Mouse (Mus musculus): ENCODE results near the gene 2310061N02Rik. TPM values are rescaled to one million over a fixed set of nuclear protein-coding genes. Genes with fewer than 3 reads are reported as not detected.
A peak's percentile ranks its signal among the peaks of the same experiment; 100 is the strongest.

The 2310061N02Rik gene
- polyA plus RNA-seq, 1 experiment: not detected

DNA sequence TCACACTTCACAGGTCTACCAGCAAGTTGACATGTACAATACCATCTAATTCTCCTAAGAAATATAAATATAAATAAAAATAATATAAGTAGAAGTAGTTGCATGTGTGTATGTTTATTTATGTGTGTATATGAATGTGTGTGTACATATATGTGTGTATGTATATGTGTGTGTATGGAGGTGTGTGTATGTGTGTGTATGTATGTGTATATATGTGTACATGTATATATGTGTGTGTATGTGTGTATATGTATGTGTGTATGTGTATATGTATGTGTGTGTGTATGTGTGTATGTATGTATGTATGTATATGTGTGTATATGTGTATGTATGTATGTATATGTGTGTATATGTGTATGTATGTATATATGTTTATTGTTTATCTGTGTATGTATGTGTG is 8.8 kb upstream of the 2310061N02Rik start:
- no peaks in the 10 kb centered on the region for H3K4me1 ChIP-seq (ENCODE audit: control insufficient read depth, insufficient read depth, insufficient read length, low read length)
- no peaks in the 10 kb centered on the region for H3K27me3 ChIP-seq (ENCODE audit: control insufficient read depth, insufficient read depth, low read length)
- no peaks in the 10 kb centered on the region for H3K36me3 ChIP-seq (ENCODE audit: control insufficient read depth, insufficient read depth, low read length)
- H3K27ac ChIP-seq (ENCODE audit: insufficient read depth, low read depth, low read length): no peak overlapping the region
- no peak for TF ChIP-seq POLR2A (IDR thresholded peaks at IDR 0.05; ENCODE audit: low read depth, low read length)
- no peak for TF ChIP-seq CTCF (IDR thresholded peaks at IDR 0.05; ENCODE audit: extremely low read depth, insufficient read length, insufficient replicate concordance, low read depth, low read length)
- no peak overlapping the region for H3K4me3 ChIP-seq (ENCODE audit: low read depth, low read length)

DNA sequence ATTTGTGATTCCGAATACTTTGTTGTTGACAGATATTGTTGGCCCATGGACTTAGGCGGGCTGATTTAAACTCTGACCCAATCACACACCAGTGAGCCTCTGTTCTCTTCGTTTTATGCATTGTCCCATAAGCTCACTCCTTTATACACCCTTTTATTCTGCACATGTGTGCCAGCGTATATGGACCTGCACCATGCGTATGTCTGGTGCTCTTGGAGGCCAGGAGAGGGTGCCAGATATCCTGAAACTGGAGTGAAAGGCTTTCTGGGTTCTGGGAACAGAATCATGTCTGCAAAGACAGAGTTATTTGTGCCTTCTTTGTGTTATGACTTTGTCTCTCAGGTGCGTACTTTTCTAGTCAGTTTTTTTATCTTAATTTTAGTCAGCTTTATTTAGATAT is 3.5 kb upstream of the 2310061N02Rik start:
- Histone ChIP-seq H3K36me3 (ENCODE audit: control insufficient read depth, insufficient read depth, low read length) (no peaks in the 10 kb centered on the region), H3K27me3 (ENCODE audit: control insufficient read depth, insufficient read depth, low read length) (no peaks in the 10 kb centered on the region), H3K4me3 (ENCODE audit: low read depth, low read length) (no peak overlapping the region), H3K27ac (ENCODE audit: insufficient read depth, low read depth, low read length) (0 out of 2 replicates have a peak overlapping the region, but pooled peaks have one; percentile 12), H3K4me1 (ENCODE audit: control insufficient read depth, insufficient read depth, insufficient read length, low read length) (peaks cover 7% of the 10 kb centered on the region; the same call in 1 of the 2 replicates)
- 53% methylated on average over 6 of the region's 6 CpGs for WGBS
- TF ChIP-seq POLR2A (IDR thresholded peaks at IDR 0.05; ENCODE audit: low read depth, low read length): no peak
- TF ChIP-seq CTCF (IDR thresholded peaks at IDR 0.05; ENCODE audit: extremely low read depth, insufficient read length, insufficient replicate concordance, low read depth, low read length): peak; percentile 28; the same call in 1 of the 2 replicates

DNA sequence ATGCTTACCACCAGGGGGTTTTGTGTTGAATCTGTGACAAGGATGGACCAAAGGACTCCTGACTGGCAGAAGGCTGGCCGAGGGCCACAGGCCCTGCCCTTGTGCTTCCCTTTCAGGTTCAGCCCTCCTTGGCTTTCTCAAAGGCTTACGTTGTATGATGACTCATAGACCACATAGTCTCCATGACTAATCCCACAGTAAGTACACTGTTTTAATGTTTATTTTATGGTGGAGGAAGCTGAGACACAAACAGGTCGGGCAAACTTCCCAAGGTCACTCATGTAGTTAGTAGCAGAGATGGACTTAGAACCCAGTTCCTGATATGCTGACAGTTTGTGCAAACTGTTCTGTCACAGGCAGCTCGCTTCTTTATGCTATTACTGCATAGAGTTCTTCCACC is 3.0 kb upstream of the 2310061N02Rik start:
- peak overlapping the region; percentile 12; the same call in 1 of the 2 replicates for H3K27ac ChIP-seq (ENCODE audit: insufficient read depth, low read depth, low read length)
- H3K4me1 ChIP-seq (ENCODE audit: control insufficient read depth, insufficient read depth, insufficient read length, low read length): peaks cover 7% of the 10 kb centered on the region; the same call in 1 of the 2 replicates
- H3K27me3 ChIP-seq (ENCODE audit: control insufficient read depth, insufficient read depth, low read length): no peaks in the 10 kb centered on the region
- no peaks in the 10 kb centered on the region for H3K36me3 ChIP-seq (ENCODE audit: control insufficient read depth, insufficient read depth, low read length)
- no peak overlapping the region for H3K4me3 ChIP-seq (ENCODE audit: low read depth, low read length)
- 14% methylated on average over 4 of the region's 4 CpGs for WGBS
- no peak for TF ChIP-seq POLR2A (IDR thresholded peaks at IDR 0.05; ENCODE audit: low read depth, low read length)
- TF ChIP-seq CTCF (IDR thresholded peaks at IDR 0.05; ENCODE audit: extremely low read depth, insufficient read length, insufficient replicate concordance, low read depth, low read length): no peak

DNA sequence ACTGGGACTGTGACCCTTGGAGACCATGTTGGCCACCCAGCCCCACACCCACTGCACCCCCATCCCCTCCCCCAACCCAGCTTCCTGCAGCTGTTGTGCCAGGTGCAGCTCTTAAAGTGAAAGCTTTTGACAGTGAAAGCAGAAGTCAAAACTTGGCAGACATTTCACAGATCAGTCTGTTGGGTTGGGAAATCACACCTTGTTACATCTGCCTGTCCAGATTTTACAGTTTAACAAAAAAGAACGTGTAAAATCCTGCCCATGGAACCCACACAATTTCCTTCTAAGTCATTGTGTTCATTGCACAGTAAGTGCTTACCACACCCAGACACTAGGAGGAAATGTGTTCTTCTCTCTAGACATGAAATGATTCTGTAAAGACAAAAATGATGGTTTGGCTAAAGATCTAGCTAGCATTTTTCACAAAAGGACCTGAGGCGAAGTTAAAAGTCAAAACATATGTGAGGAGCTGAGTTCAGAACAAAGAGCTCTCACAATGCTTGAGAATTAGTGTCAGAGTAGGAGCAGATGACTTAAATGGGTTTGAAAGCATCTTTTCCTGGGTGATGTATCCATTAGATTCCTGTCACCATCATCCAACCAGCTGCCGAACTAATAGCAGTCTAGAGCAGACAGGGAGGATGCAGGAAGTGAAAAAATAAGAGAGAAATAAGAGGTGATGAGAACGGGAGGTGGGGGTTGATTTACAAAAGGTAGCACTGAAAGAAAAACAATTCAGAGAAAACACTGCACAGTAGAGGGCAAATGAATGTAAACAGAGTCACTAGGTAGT is 6.5 kb downstream of the 2310061N02Rik start:
- H3K27me3 ChIP-seq (ENCODE audit: control insufficient read depth, insufficient read depth, low read length): no peaks in the 10 kb centered on the region
- 18% methylated on average over 4 of the region's 4 CpGs for WGBS

DNA sequence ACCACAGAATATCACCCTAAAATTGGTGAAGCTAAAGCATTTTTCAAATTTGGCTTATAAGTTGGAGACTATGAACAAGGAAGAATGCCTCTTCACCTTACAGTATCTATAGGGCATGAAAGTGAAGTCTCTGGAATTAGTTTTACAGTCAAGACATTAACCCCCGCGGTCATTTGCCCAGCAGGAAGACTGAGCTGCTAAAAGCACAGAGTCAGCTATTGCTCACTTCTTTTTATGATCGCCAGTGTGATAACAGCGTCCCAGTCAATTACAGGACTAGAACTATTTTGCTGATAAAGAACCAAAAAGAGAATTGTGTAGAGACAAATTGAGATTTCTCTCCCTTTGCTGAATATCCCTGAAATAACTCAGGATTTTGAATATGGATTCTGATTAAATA is 11.5 kb downstream of the 2310061N02Rik start:
- Histone ChIP-seq H3K4me3 (ENCODE audit: low read depth, low read length) (no peak overlapping the region), H3K27me3 (ENCODE audit: control insufficient read depth, insufficient read depth, low read length) (no peaks in the 10 kb centered on the region), H3K36me3 (ENCODE audit: control insufficient read depth, insufficient read depth, low read length) (no peaks in the 10 kb centered on the region), H3K4me1 (ENCODE audit: control insufficient read depth, insufficient read depth, insufficient read length, low read length) (0 out of 2 replicates have a peak, but pooled peaks cover 2% of the 10 kb centered on the region), H3K27ac (ENCODE audit: insufficient read depth, low read depth, low read length) (no peak overlapping the region)
- WGBS: 28% methylated on average over 4 of the region's 4 CpGs
- TF ChIP-seq CTCF (IDR thresholded peaks at IDR 0.05; ENCODE audit: extremely low read depth, insufficient read length, insufficient replicate concordance, low read depth, low read length): no peak
- TF ChIP-seq POLR2A (IDR thresholded peaks at IDR 0.05; ENCODE audit: low read depth, low read length): no peak

More for the DNA sequence above, 6.5 kb downstream of the 2310061N02Rik start:
- no peak overlapping the region for H3K27ac ChIP-seq (ENCODE audit: insufficient read depth, low read depth, low read length)
- no peak for TF ChIP-seq CTCF (IDR thresholded peaks at IDR 0.05; ENCODE audit: extremely low read depth, insufficient read length, insufficient replicate concordance, low read depth, low read length)
- TF ChIP-seq POLR2A (IDR thresholded peaks at IDR 0.05; ENCODE audit: low read depth, low read length): no peak
- H3K4me1 ChIP-seq (ENCODE audit: control insufficient read depth, insufficient read depth, insufficient read length, low read length): 0 out of 2 replicates have a peak, but pooled peaks cover 2% of the 10 kb centered on the region
- H3K4me3 ChIP-seq (ENCODE audit: low read depth, low read length): no peak overlapping the region
- no peaks in the 10 kb centered on the region for H3K36me3 ChIP-seq (ENCODE audit: control insufficient read depth, insufficient read depth, low read length)

DNA sequence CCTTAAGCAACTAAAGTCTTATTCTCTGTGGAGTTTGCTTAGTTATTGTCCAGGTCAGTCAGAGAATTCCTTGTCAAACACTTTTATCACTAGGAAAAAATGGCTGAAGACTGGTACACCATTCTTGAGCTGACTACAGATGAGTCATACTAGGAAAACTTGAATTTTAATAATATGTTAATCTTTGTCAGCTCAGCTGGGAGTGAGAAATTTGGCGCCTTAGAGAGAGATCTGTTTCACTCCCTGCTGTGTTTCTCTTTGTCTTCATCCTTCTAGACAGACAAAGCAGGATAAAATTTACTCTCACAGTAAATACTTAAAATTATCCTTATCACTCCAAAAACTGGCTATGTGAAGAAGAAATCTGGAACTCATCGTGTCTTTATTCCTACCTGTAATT is 26.5 kb downstream of the 2310061N02Rik start:
- H3K27me3 ChIP-seq (ENCODE audit: control insufficient read depth, insufficient read depth, low read length): no peaks in the 10 kb centered on the region
- 61% methylated on average over 2 of the region's 2 CpGs for WGBS
- no peak overlapping the region for H3K4me3 ChIP-seq (ENCODE audit: low read depth, low read length)
- TF ChIP-seq POLR2A (IDR thresholded peaks at IDR 0.05; ENCODE audit: low read depth, low read length) (no peak), CTCF (IDR thresholded peaks at IDR 0.05; ENCODE audit: extremely low read depth, insufficient read length, insufficient replicate concordance, low read depth, low read length) (no peak)
- no peaks in the 10 kb centered on the region for H3K36me3 ChIP-seq (ENCODE audit: control insufficient read depth, insufficient read depth, low read length)
- H3K27ac ChIP-seq (ENCODE audit: insufficient read depth, low read depth, low read length): no peak overlapping the region
- H3K4me1 ChIP-seq (ENCODE audit: control insufficient read depth, insufficient read depth, insufficient read length, low read length): no peaks in the 10 kb centered on the region

DNA sequence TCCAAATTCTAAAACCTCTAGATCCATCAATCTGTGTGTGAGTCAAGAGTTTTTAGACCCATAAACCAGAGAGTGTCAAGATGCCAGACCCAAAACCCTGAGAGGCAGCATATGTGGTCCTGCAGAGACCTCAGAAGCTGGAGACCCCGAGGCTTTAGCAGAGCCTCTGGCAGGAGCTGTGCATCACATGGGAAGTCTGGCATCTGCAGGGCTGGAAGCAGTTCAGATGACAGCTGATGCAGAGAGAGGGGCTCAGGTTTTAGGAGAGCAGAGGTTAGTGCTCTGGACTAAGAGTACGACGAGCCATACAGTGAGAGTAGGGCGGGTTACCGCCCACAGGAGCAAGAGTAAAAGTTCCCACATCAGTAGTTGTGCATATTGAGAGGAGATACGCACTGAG is 28.7 kb downstream of the 2310061N02Rik start:
- 80% methylated on average over 6 of the region's 6 CpGs for WGBS
- H3K27me3 ChIP-seq (ENCODE audit: control insufficient read depth, insufficient read depth, low read length): no peaks in the 10 kb centered on the region
- TF ChIP-seq POLR2A (IDR thresholded peaks at IDR 0.05; ENCODE audit: low read depth, low read length) (no peak), CTCF (IDR thresholded peaks at IDR 0.05; ENCODE audit: extremely low read depth, insufficient read length, insufficient replicate concordance, low read depth, low read length) (no peak)

More for the DNA sequence above, 28.7 kb downstream of the 2310061N02Rik start:
- Histone ChIP-seq H3K36me3 (ENCODE audit: control insufficient read depth, insufficient read depth, low read length) (no peaks in the 10 kb centered on the region), H3K27ac (ENCODE audit: insufficient read depth, low read depth, low read length) (no peak overlapping the region), H3K4me1 (ENCODE audit: control insufficient read depth, insufficient read depth, insufficient read length, low read length) (no peaks in the 10 kb centered on the region), H3K4me3 (ENCODE audit: low read depth, low read length) (no peak overlapping the region)
